Mouse (Mus musculus) thymus, postnatal 14 days (tissue): ENCODE measurements around the gene Fmc1.
A peak's percentile ranks its signal among the peaks of the same experiment; 100 is the strongest.
"Not testable (repeated sequence)": the region's sequence is repeated elsewhere in the genome, so short reads cannot be mapped to it uniquely, and the experiment has no call there.

Experiments used
- DNase-seq: peaks from one replicate; pipeline ENCODE4 v3.0.0; 2021

Fmc1 gene

GRCm38 (mm10) chr6:38533428-38534405 lies at the start of gene Fmc1:
TSS of gene Fmc1 (plus strand) at chr6:38533502.
- DNase-seq: peak; percentile 97

DNA sequence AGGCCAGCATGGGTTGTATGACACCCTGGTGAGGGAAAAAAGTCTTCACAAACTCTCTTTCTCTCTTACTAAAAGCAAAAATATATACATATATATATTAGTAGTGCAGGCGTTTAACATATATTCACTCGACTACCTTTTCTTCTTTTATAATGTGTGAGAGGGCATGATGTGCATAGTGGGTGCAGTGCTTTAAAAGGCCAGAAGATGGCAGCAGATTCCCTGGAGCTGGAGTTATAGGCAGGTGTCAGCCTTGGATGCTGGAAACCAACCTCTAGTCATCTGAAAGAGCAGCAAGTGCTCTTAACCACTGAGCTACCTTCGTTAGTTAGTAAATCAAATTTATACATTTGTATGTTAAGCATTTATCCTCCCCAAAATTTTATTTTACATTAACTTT lies 40.8 kb upstream of the Fmc1 start:
- peak; percentile 71 for DNase-seq

DNA sequence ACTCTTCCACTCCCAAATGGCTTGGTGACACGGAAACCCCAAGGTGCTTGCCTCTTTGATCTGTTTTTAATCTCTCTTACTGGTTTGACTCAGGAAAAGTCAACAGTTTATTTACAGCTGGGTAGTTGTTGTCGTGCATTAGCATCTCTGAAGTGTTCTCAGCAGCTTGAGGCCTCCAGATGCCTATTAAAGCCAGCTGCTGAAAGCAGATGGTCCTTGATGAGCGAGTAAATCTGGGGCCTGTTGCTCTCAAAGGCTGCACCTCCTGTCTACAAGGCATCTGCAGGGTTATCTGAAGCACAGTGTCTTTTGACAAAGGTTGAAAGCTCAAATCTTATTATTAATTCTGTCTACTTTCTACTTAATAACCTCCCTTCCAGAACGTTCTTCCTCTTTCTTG lies 37.7 kb upstream of the Fmc1 start:
- DNase-seq: no peak

GRCm38 (mm10) chr6:38512096-38512495 lies 21.2 kb upstream of the Fmc1 start:
- DNase-seq: no peak

- DNase-seq: peak; percentile 68
Observed at GRCm38 (mm10) chr6:38512830-38513229, 20.5 kb upstream of the Fmc1 start.

GRCm38 (mm10) chr6:38515201-38515600 lies 18.1 kb upstream of the Fmc1 start:
- no peak for DNase-seq

GRCm38 (mm10) chr6:38523851-38524250 lies 9.5 kb upstream of the Fmc1 start:
- DNase-seq: peak; percentile 29

- peak; percentile 31 for DNase-seq
Observed at GRCm38 (mm10) chr6:38531211-38531820, 2.0 kb upstream of the Fmc1 start.

DNA sequence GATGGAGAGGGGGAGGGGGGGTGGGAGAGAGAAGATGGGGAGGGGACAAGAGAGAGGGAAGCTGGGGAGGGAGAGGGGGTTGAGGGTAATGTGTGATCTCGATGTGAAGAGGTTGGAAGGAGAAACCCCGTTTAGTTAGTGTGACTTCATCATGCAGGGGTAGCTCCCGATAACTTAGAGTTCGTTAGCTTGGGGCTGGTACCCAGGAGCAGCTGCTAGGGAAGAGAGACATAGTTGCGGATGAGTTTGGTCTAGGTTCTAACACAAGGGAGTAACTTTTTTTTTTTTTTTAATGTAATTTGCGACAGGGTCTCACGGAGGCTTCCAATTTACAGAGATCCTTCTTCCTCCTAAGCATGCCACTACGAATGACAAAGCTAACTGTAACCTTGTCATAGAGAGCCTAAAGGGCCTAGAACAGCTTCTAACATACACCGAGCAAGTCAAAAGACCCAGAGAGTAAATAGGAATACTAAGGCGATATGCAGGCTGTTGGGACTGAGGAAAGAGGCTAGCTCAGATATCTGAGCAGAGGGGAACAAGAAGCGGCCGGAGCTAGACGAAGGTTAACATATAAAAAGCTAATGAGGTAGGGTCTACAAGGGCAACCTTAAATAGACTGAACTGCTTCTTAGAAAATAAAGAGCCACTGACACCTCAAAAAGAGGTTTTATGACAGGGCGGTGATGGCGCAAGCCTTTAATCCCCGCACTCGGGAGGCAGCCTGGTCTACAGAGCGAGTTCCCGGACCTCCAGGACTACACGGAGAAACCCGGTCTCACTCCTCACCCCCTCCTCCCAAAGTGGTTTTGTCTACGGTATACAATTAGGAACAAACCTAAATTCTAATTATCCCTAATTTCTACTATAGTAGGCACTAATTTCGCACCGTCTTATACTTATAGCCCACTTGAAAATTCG lies 542 bp upstream of the Fmc1 start:
- peak; percentile 60 for DNase-seq

DNA sequence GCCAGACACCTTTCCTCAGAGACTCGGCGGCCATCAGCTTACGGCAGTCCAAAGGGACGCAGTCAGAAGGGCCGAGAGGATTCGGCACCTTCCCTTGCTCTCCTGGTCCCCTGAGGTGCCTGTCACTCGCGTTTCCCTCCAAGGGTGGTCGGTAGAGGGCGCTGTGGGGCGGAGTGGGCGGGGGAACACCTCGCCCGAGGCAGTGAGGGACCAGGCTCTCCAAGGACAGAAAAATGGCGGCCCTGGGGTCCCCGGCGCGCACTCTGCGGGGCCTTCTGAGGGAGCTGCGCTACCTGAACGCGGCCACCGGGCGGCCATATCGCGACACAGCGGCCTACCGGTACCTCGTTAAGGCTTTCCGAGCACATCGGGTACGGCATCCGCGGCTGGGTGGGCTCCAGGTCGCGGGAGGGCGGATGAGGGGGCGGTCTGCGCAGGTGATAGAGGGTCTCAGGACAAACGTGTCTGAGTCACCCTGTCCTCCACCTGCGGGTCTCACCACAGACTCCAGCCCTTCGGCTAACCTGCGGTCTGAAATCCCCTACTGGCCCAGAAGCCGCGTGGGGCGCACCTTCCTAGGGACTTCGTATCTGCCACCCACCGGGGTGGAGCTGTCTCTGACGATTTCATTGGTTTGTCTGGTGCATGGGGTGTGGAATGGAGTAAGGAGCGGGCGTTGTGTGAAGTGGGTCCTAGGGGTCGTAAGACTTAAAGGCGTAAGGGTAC lies 1.5 kb downstream of the Fmc1 start:
- DNase-seq: peak; percentile 99

DNA sequence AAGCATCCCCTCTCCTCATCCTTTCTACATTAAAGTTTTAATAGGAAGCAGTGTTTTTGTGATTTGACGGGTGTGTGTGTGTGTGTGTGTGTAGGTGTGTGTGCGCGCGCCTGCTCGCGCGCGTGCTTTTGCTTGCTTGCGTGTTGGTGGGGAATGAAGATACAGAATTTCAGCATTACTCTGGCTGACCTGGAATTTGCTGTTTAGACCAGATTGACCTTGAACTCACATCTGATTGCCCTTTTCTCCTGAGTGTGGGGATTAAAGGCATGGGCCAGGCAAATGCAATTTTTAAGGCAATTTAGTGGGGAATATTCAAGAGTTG lies 2.0 kb downstream of the Fmc1 start:
- no peak for DNase-seq

DNA sequence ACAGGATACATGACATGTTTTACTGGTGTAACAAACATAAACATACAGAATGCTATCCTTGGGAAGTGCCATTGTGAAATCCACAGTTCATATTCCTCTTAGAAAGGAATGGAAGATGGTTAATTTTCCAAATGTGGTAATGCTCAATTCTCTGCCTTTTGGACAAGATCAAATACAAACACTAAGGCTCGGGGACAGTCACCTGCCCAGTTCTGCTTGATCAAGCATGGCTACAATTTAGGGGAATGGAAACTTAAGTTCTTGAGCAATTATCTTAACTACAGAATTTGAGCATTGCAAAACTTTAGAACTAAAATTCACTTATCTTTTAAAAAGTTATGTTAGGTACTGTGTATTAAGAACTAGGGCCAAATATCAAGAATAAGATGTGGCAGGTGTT lies 2.5 kb downstream of the Fmc1 start:
- DNase-seq: no peak

- not testable (repeated sequence) for DNase-seq
Observed at GRCm38 (mm10) chr6:38544141-38544540, 10.8 kb downstream of the Fmc1 start.

DNA sequence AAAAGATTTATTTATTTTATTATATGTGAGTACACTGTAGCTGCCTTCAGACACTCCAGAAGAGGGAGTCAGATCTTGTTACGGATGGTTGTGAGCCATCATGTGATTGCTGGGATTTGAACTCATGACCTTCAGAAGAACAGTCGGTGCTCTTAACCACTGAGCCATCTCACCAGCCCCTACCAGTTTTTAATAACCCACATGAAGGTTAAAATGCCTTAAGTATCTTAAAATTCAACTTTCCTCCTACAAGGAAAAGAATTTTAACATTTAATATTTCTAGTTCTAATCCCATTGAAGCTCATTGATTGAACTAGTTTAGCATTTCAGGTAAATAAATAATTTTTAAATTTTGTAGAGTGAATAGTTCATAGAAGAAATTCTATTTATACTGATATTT lies 13.7 kb downstream of the Fmc1 start:
- DNase-seq: not testable (repeated sequence)

DNA sequence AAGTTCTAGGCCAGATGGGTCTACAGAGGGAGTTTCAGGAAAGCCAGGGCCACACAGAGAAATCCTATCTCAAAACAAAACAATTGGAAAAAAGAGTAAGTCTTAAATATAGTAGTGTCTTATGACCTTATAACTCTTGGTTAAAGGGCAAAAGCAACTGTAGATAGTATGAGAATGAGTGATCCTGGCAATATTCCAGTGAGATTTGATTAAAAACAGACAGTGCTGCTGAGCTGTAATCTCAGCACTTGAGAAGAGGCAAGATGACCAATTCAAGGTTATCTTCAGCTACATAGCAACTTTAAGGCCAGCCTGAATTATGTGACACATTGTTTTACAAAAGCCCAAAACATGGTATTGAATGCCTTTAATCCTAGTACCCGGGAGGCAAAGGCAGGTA lies 14.4 kb downstream of the Fmc1 start:
- no peak for DNase-seq

GRCm38 (mm10) chr6:38548595-38548994 lies 15.3 kb downstream of the Fmc1 start:
- not testable (repeated sequence) for DNase-seq

DNA sequence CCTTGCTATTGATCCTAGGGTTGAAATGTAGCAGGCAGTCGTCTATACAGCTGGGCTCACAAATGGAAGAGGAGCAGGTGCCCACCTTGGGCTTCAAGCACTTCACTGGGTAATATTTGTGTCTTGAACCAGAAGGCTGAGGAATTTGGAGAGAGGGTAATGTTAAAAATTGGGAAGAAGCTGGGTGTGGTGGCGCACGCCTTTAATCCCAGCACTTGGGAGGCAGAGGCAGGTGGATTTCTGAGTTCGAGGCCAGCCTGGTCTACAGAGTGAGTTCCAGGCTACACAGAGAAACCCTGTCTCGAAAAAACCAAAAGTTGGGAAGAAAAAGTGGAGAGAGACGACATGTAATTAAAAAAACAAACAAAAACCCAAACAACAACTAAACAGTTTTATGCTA lies 16.5 kb downstream of the Fmc1 start:
- not testable (repeated sequence) for DNase-seq

- DNase-seq: peak; percentile 68
Observed at GRCm38 (mm10) chr6:38550250-38551061, 17.2 kb downstream of the Fmc1 start.

DNA sequence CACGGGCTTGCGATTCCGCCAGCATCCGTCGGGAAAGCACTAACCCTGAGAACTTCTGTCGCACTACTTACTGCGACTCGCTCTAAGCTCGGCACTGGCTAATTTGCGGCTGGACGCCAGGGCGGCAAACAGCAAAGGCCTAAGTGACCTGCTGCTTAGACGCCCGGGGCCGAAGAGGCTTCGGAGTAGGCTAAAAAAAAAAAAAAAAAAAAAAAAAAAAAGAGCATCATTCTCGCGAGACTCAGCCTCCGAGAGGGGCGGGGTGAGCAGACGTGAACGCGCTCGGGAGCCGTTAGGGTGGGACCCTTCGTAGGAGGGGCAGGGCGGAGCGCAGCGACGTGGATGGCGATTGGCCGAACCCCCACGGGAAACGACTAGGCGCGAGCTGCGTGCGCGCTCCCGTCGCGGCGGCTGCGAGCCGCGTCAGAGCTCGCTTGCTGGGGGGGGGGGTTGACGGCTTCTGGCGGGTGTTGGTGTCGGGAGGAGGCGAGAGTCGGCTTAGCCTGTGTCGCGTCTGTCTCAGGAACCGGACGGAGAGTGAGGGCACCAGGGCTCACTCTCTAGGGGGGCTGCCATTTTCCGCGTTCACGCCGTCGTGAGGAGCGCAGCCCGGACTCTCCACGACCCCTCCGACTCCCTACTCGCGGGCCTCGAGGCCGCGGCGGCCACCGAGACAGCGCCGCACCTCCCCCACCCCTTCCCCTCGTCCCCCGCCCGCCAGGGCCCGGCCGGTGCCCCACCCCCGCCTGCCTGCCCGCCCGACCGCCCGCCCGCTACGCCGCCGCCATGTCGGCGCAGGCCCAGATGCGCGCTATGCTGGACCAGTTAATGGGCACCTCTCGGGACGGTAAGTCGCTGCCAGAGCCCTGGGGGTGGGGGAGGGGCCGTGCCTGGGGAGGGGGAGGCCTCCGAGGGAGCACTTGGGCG lies 18.0 kb downstream of the Fmc1 start, which contains the start of gene Luc7l2:
Gene Luc7l2 (plus strand): TSS at position 273 of the 927 bp plus-strand sequence.
- peak; percentile 97 for DNase-seq

DNA sequence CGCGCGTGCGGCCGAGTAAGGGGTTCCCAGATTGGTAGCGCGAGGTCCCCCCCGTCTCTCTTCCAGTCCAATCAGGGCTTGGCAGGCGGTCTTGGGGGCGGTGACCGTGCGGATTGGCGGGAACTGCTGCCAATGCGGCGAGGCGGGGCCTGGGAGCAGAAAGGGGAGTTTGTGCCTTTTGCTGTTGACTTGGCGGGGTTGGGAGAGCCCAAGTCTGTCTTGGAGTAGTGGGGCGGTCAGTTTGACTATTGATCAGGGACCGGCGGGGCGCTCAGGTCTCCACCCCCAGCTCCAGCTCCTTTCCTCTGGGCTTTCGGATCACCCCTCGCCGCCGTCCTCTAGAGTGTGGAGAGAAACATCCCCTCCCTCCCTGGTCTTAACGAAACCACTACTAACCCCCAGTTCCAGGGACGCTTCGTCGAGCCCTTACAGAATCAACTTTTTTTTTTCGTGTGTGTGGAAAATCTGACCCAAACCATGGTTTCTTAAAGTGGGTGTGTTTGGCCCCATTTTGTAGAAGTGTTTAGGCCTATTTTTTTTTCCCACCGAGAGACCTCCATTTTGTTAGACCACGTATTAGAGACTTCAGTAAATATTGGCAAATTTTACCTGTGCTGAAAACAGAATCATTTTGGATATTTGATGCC lies 18.8 kb downstream of the Fmc1 start:
- peak; percentile 98 for DNase-seq
